In the genomic region with DNA sequence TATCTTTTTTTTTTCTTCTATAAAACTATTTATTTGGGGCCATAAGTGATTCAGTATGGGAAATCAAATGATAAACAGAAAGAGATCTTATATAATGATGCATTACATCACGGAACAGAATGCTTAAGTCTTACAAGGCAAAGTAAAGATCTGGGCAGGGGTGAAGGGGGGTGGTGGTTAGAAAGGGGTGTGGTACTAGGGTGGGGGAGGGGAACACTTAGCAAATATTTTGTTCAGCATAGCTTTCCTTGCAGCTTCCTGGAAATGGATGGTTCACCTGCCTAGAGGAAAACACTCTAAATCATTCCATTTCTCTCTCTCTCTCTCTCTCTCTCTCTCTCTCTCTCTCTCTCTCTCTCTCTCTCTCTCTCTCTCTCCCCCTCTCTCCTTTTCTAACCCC, we compare ENCODE assay signal across 10 mouse cellular contexts. TPM values are rescaled to one million over a fixed set of nuclear protein-coding genes. Genes with fewer than 3 reads are reported as not detected.
DNase-seq lines count a peak whose midpoint lies in the region; ATAC-seq and TF ChIP-seq lines count a peak whose summit lies in the region.
"Had no signal": no experiment of that assay in that cellular context is flagged by ENCODE, and none has a peak within 500 bp of the region (broad histone marks: within the 10 kb centered on the region; RNA-seq: fewer than 3 reads in every experiment).

No protein-coding gene starts in this region.

- H3K27me3 ChIP-seq in neural tube, embryonic 11.5 days (ENCODE audit: control insufficient read depth, insufficient read depth, low read length) = no peaks in the 10 kb centered on the region
- H3K27me3 ChIP-seq in forebrain, embryonic 14.5 days (replicated peaks; ENCODE audit: control insufficient read depth, insufficient read depth, low read length) = no peaks in the 10 kb centered on the region
- H3K27me3 ChIP-seq in midbrain, embryonic 10.5 days (ENCODE audit: low read depth, poor library complexity, severe bottlenecking) = no peaks in the 10 kb centered on the region
- H3K27me3 ChIP-seq in stomach, postnatal 0 days (ENCODE audit: control insufficient read depth, insufficient read depth, low read length) = no peaks in the 10 kb centered on the region
- H3K27me3 ChIP-seq in heart, embryonic 12.5 days (replicated peaks) = no peaks in the 10 kb centered on the region
- H3K27me3 ChIP-seq: kidney, embryonic 15.5 days had no signal

- no peaks in the 10 kb centered on the region for H3K36me3 ChIP-seq in neural tube, embryonic 11.5 days (ENCODE audit: control insufficient read depth, insufficient read depth, low read length)
- no peaks in the 10 kb centered on the region for H3K36me3 ChIP-seq in forebrain, embryonic 14.5 days (ENCODE audit: control insufficient read depth, insufficient read depth, low read length)
- H3K36me3 ChIP-seq in midbrain, embryonic 10.5 days = no peaks in the 10 kb centered on the region
- H3K36me3 ChIP-seq in stomach, postnatal 0 days (ENCODE audit: control insufficient read depth, insufficient read depth, low read length) = no peaks in the 10 kb centered on the region
- no peaks in the 10 kb centered on the region for H3K36me3 ChIP-seq in heart, embryonic 12.5 days
- H3K36me3 ChIP-seq: kidney, embryonic 15.5 days had no signal

- H3K4me1 ChIP-seq in neural tube, embryonic 11.5 days (ENCODE audit: control insufficient read depth, insufficient read depth, low read length) = 0 out of 2 replicates have a peak, but pooled peaks cover 8% of the 10 kb centered on the region
- peaks cover 29% of the 10 kb centered on the region for H3K4me1 ChIP-seq in forebrain, embryonic 14.5 days (ENCODE audit: control insufficient read depth, insufficient read depth, low read length)
- H3K4me1 ChIP-seq in midbrain, embryonic 10.5 days = peaks cover 52% of the 10 kb centered on the region
- H3K4me1 ChIP-seq in stomach, postnatal 0 days (replicated peaks; ENCODE audit: control insufficient read depth, insufficient read depth) = no peaks in the 10 kb centered on the region
- peaks cover 11% of the 10 kb centered on the region for H3K4me1 ChIP-seq in heart, embryonic 12.5 days (replicated peaks)

- peak overlapping the region; percentile 24 for H3K4me2 ChIP-seq in neural tube, embryonic 11.5 days (ENCODE audit: low read depth)
- H3K4me2 ChIP-seq in forebrain, embryonic 14.5 days (ENCODE audit: low read length) = peak overlapping the region; percentile 46
- H3K4me2 ChIP-seq in stomach, postnatal 0 days (replicated peaks; ENCODE audit: low read depth) = peak overlapping the region; percentile 21; the same call in 1 of the 2 replicates
- no peak overlapping the region for H3K4me2 ChIP-seq in heart, embryonic 12.5 days

- TF ChIP-seq CTCF in stomach, postnatal 0 days (IDR thresholded peaks at IDR 0.05; ENCODE audit: low read depth) = no peak

- 60% methylated on average over 1 of the region's 1 CpGs for WGBS in neural tube, embryonic 11.5 days
- WGBS in forebrain, embryonic 14.5 days = 32% methylated on average over 1 of the region's 1 CpGs
- WGBS in midbrain, embryonic 10.5 days = 53% methylated on average over 1 of the region's 1 CpGs
- 41% methylated on average over 1 of the region's 1 CpGs for WGBS in stomach, postnatal 0 days
- 50% methylated on average over 1 of the region's 1 CpGs for WGBS in heart, embryonic 12.5 days

- no peak overlapping the region for H3K4me3 ChIP-seq in neural tube, embryonic 11.5 days (ENCODE audit: low read depth, low read length)
- H3K4me3 ChIP-seq in forebrain, embryonic 14.5 days (ENCODE audit: low read depth, low read length) = peak overlapping the region; percentile 32
- peak overlapping the region; percentile 11; the same call in 1 of the 2 replicates for H3K4me3 ChIP-seq in midbrain, embryonic 10.5 days
- H3K4me3 ChIP-seq in stomach, postnatal 0 days (ENCODE audit: low read depth, low read length) = no peak overlapping the region
- H3K4me3 ChIP-seq in heart, embryonic 12.5 days = no peak overlapping the region

- no peak overlapping the region for H3K27ac ChIP-seq in neural tube, embryonic 11.5 days (ENCODE audit: low read depth, low read length)
- peak overlapping the region; percentile 78 for H3K27ac ChIP-seq in forebrain, embryonic 14.5 days (ENCODE audit: low read depth, low read length)
- H3K27ac ChIP-seq in midbrain, embryonic 10.5 days (replicated peaks) = no peak overlapping the region; the same call in 1 of the 2 replicates
- H3K27ac ChIP-seq in stomach, postnatal 0 days (replicated peaks) = no peak overlapping the region
- no peak overlapping the region for H3K27ac ChIP-seq in heart, embryonic 12.5 days (ENCODE audit: poor library complexity, severe bottlenecking)

- H3K9ac ChIP-seq in neural tube, embryonic 11.5 days (ENCODE audit: low read length) = no peak overlapping the region
- H3K9ac ChIP-seq in forebrain, embryonic 14.5 days (ENCODE audit: low read length) = peak overlapping the region; percentile 49
- no peak overlapping the region for H3K9ac ChIP-seq in stomach, postnatal 0 days (ENCODE audit: low read length)
- no peak overlapping the region for H3K9ac ChIP-seq in heart, embryonic 12.5 days

- TF ChIP-seq EP300 in stomach, postnatal 0 days (optimal IDR thresholded peaks at IDR 0.05) = no peak

- DNase-seq in neural tube, embryonic 11.5 days (ENCODE audit: low spot score) = no peak
- DNase-seq in neural tube, embryonic 10.5 days (ENCODE audit: extremely low spot score, low spot score) = no peak
- peak; percentile 78 for DNase-seq in forebrain, embryonic 14.5 days (ENCODE audit: low spot score)
- no peak for DNase-seq in midbrain, embryonic 10.5 days (ENCODE audit: low spot score)
- DNase-seq in stomach, postnatal 0 days (ENCODE audit: low spot score) = no peak
- DNase-seq in kidney, postnatal 4 days = no peak

- H3K9me3 ChIP-seq in neural tube, embryonic 11.5 days (ENCODE audit: control insufficient read depth, low read length) = no peaks in the 10 kb centered on the region
- H3K9me3 ChIP-seq in forebrain, embryonic 14.5 days (replicated peaks; ENCODE audit: control insufficient read depth, low read length) = no peaks in the 10 kb centered on the region
- H3K9me3 ChIP-seq in midbrain, embryonic 10.5 days (replicated peaks) = no peaks in the 10 kb centered on the region
- H3K9me3 ChIP-seq in stomach, postnatal 0 days (ENCODE audit: control insufficient read depth, low read length) = no peaks in the 10 kb centered on the region
- no peaks in the 10 kb centered on the region for H3K9me3 ChIP-seq in heart, embryonic 12.5 days (replicated peaks)
- H3K9me3 ChIP-seq: kidney, embryonic 15.5 days had no signal

- ATAC-seq in neural tube, embryonic 11.5 days (ENCODE audit: insufficient read depth, low FRiP score, low TSS enrichment) = no peak
- peak; percentile 27; the same call in 1 of the 2 replicates for ATAC-seq in forebrain, embryonic 14.5 days
- ATAC-seq in stomach, postnatal 0 days (ENCODE audit: low FRiP score, low TSS enrichment) = no peak
- ATAC-seq in heart, embryonic 12.5 days (ENCODE audit: insufficient number of reproducible peaks, low FRiP score) = no peak
- no peak for ATAC-seq in activated CD4-positive, CD25-positive, alpha-beta regulatory T cell, adult 4 months

RNA-seq across cellular contexts. Expression of a gene that starts 43.1 kb away (rescaled TPM):
- polyA plus RNA-seq in neural tube, embryonic 11.5 days (2014; fragmentation: Nextera tagmentation; extraction: Ambion mirVana) = not detected in 2 replicates
- polyA plus RNA-seq in forebrain, embryonic 14.5 days (2014; fragmentation: Nextera tagmentation; extraction: Ambion mirVana) = not detected in 2 replicates
- polyA plus RNA-seq in midbrain, embryonic 10.5 days (2016; fragmentation: Nextera tagmentation; extraction: Ambion mirVana) = not detected in 2 replicates
- polyA plus RNA-seq in stomach, postnatal 0 days (2015; fragmentation: Nextera tagmentation; extraction: Ambion mirVana) = not detected in 2 replicates
- polyA plus RNA-seq in heart, embryonic 12.5 days (2016; fragmentation: Nextera tagmentation; extraction: Ambion mirVana) = not detected in 2 replicates
- not detected for polyA plus RNA-seq in activated CD4-positive, CD25-positive, alpha-beta regulatory T cell, adult 4 months (2017; shearing (Covaris generic))
- polyA plus RNA-seq: heart, embryonic 16.5 days; kidney, embryonic 15.5 days had no signal

Comparison
In these comparisons a context has a peak if more than half of its experiments do, and no peak if none do; other contexts are left out.
1. H3K4me3 ChIP-seq: peak in forebrain, embryonic 14.5 days (single experiment) and midbrain, embryonic 10.5 days (single experiment); none in neural tube, embryonic 11.5 days (single experiment), stomach, postnatal 0 days (single experiment) and heart, embryonic 12.5 days (single experiment).